Mouse (Mus musculus) spleen, adult 18-20 months (tissue): ENCODE measurements around the gene Erich6.
A peak's percentile ranks its signal among the peaks of the same experiment; 100 is the strongest.
"Not testable (repeated sequence)": the region's sequence is repeated elsewhere in the genome, so short reads cannot be mapped to it uniquely, and the experiment has no call there.

Experiments
- DNase-seq, 2 experiments: peaks; one replicate each; pipeline ENCODE4 v3.0.0; 2022; ENCODE audit warnings: mixed read lengths in 2 of 2

The Erich6 gene

DNA sequence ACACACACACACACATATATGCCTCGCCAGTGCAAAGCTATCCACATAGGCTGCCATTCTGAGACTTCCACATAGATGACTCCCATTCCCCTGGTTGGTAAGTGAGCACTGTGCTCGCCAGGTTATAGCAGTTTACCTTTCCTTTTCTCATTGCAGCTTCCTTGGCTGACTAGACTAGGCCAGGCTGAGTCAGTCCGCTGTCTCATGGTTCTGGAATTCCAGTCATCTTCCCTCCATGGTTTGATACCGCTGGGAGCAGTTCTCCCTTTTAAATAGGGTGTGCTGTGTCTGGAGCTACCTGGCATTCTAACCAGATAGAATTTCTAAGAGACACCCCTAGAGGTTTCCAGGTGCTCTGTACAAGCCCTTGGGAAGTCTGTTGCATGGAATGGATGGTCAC lies 9.2 kb upstream of the Erich6 start:
- no peak for DNase-seq

DNA sequence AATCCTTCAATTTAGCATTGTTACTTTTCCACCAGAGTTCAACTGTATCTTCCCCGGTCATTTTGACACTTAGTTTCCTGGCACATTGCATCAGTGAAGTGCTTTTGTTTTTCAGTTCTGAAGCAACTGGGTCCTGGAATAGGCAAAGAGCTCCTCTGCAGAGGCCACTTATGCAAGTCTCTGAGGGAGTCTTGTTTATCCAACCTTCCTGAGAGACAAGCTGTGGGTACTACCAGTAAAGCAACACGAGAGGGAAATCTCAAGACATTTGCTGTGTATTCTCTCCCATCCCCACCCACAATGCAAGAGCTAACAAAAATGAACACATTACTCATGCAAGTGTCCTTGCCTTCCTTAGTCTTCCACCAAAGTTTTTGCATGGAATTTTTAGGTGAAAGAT lies 5.3 kb downstream of the Erich6 start:
- DNase-seq = no peak

DNA sequence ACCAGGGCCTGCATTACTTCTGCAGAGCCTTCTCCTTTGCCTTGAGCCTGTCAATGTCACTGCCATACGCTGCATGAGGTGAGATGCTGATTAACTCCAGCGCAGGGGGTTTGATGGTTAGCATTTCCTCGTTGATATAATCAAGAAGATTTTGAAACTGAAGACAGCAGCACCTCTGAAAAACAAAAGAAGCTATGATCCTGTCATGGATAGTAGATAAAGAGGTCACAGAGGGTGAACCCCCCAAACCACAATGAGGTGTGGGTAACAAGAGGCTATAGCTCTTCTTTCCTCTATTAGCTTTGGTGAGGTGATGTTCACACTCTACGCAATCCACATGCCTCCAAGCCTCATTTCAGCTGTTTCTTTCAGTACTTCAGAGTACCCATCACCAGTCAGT lies 12.0 kb downstream of the Erich6 start:
- no peak for DNase-seq

DNA sequence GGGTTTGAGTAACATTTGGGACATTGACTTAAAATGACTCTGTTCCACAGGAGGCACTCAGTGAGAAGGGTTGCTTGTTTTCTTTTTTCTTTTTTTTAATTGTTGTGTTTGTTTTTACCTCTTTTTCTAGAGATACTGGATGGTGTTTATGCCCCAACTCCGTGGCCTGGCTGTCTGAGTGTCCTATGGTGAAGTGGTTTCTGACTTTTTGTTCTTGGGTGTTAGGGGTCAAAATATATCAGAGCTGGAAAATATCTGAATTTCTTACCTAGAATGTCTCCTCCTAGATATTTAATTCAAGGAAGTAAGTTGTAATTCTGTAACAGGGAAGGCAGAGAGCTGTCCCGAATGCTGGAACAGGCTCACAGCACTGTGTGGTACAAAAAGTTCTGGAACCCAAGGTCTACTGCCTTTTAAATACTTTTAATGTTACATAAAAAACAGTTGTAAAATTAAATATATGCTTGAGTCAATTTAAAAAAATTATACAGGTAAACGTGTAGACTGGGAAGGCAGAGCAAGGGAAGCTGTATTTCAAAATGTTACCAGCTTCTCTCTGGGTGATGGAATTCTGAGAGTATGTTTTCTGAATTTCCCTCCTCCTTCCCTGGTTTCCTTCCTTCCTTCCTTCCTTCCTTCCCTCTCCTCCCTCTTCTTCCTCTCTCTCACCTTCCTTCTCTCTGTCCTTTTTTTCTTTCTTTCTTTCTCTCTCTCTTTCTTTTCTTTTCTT lies 14.2 kb downstream of the Erich6 start:
- no peak for DNase-seq

DNA sequence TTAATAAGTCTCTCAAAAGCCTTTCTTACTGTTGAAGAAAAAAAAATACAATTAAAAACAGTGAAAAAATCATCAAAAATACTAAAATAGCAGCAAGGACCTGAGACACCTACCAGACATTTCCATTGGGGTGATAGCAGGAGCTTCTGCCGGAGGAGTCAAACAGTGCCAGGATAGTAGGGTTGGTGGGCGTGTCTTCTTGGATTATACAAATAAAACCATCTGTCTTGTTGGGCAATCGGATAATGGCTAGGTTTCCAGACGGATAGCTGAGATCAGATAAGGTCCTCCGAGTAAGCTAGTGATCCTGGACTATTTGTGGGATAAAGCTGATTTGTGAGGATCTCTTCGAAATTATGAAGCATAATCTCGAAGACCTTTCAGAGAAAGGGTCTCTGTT lies 15.9 kb downstream of the Erich6 start:
- no peak for DNase-seq

DNA sequence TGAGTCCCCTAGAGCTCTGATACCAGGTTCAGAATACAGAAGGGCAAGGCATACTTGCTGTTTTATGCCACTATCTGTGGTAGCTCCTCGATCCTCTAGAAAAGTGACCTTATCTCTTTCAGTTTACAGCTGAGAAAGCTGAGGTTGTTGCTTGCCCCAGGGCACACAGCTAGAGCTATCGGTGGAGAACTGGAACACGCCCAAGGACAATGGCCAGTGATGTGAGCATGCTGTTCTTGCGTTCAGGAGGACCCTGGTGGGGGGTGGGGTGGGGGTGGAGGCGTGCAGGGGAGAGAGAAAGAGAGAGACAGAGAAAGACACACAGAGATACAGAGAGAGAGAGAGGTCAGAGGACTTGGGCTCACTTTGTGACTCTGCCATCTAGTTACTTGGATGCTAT lies 27.0 kb downstream of the Erich6 start:
- no peak for DNase-seq

DNA sequence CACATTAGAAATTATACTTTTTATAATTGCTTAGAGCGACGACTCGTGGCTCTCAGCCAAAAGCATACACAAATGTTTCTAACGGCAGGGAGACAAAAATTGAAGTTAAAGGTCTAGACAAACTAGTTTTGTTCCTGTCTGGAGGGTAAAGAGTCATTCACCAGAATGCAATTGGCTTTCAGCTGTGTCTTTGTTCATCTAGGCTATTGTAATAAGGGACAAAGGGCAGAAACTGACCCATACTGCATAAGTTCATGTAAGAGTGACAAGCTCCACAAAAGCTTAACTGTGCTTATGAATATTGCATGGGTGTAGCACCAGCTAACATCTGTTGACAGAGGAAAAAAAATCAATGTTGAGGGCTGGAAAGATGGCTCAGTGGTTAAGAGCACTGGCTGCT lies 28.5 kb downstream of the Erich6 start:
- DNase-seq = no peak

DNA sequence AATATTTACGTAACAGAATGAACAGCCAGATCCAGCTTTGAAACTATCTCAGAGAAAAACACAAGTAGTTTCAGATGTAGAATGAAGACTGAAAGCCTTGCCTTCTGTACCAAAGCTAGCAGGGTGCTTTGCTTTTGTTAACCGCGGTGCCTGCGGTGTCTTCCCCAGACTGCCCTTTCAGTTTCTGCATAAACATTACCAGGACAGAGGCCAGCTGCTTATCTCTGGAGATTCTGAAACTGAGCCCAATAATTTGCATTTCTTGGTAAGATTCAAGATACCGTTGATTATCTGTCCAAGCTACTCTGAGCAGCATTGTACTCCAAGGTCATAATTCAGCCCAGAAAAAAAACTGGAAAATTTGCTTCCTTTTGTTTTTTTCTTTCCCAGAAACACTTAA lies 43.4 kb downstream of the Erich6 start:
- no peak for DNase-seq

DNA sequence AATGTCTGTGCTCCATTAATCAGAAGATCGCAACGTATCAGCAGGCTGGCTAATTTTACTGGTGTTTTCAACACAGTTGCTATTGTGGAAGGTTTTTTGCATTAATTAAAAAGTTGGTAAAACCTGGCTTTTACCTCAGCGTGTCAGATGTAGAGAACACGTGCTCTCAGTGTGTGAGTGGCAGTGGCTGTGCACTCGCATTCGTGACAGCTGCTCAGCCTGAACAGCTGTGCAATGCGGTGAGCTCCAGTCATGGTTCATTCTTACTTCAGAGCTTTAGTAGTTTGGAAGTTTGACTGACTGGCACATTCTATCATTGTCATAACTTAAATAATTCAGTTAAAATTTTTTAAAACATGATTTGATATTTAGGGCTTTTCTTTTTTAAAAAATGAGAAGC lies 44.3 kb downstream of the Erich6 start:
- DNase-seq = not testable (repeated sequence)

DNA sequence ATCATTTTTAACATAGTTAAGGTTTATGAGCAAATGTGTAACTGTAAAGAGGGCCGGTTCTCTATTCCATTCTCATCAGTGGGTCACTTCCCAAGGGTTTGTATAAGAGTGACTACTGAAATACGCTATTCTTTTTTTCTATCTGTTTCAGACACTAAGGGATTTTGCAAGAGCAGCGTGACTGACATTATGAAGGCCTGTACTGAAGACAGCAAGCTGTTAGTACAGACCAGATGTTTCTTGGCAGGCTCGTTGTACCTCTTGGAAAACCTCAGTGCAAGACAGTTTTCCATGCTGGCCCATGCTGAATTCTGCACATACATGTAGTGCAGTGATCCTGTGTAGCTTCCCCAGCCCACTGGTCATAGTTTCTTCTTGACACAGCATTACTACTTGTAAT lies 46.5 kb downstream of the Erich6 start:
- DNase-seq = not testable (repeated sequence)

DNA sequence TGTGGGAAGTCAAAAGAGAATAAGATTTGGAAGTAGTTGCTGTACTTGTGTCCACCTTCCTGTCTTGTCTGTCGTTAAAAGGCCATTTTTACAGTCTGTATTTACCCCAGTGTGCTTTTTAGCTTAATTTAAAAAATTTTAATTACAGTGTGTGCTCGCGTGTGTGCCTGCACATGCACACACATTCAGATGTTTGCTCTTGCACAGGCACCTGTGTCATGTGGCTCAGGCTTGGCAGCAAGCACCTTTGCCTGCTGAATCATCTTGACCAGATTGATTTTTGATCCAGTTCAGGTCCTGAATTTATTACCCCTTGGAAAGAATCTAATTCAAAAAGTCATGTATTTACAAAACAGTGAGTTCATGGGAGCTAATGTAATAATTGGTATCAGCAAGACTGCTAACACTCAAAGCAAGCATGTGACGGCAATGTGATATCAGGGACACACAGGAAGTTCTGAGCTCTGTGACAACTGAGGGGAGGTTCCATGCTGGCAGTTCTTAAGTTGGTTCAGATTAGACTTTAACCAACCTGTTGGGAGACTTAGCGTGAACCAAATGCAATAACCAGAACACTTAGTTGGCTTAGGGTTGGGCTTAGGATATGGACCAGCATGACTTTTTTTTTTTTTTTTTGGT lies 54.1 kb downstream of the Erich6 start:
- DNase-seq = no peak

DNA sequence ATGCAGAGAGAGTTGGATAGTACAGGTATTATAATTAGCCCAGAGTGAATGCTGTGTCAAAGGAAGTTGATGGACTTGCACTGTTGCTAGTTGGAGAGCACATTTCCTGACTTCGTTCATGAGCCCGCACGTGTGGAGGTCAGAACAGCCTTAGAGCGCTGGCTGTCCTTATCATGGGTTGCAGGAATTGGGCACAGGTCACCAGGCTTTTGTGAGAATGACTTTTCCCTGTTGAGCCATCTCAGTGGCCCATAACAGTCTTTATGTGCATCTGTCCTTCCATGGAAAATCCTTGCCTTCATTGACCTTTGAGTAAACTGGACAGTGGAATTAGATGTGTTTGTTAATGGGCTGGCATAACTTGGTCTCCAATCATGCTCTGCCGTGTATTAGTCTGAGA lies 54.7 kb downstream of the Erich6 start:
- no peak for DNase-seq

DNA sequence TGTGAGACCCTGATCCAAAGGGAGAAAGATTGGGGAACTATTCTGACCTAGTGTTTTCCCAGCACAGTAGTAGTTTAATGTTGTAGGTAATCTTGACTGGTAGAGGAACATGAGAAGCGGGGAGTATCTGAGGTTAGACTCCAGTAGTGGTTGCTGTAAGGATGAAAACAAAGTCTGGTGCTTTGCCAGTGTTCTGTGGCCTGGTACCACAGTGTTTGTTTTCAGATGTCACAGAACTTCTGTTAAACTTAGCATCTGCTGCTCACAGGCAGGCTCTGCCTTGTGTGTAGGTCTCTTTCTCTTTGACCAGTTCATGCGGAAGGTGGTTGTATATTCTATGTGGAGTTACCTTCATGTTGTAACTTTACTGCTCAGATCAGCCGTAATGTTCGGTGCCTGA lies 55.5 kb downstream of the Erich6 start:
- DNase-seq = no peak

DNA sequence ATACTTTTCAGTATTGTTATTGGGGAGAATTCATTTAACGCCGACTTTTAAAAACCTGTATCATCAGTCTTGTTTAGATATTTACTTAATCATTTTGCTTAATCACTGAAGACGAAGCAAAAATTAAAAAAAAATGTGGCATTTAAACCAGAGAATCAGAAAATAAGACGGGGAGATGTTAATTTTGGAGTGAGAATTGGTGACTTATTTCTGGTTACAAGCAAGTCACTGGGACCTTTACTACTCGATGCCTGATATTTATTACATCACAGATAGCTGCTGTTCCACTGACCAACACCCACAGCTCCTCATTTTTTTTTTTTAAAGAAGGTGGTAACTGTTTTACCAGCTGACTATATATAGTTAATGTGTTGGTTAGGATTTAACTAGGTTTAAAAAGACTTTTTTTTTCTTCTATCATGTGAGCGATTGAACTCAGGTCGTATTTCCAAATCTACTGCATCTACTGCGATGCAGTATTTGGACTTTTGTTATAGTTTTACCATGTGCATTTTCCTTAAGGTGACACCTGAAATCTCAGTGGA lies 59.4 kb downstream of the Erich6 start:
- no peak for DNase-seq

DNA sequence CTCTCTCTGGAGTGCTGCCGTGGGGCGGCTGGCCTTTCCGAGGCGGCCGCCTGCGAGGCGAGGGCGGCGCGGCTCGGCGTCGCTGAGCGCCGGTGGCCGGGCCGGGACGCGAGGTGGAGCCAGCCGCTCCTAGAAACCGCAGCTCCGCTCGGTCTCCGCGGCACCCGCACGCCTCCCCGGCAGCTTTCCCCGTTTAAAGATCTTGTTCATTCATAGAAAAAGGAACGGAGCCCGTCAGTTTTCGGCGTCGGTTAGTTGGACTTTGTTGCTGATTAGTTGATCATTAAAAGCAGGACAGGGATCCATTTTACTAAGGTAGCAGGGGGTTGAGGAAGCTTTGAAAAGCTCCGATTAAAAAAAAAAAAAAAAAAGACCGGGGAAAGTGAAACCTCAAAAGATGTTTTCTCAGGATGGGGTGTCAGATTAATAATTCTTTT lies 59.9 kb downstream of the Erich6 start:
- peak in 1 of 2 experiments; percentile 64 for DNase-seq

DNA sequence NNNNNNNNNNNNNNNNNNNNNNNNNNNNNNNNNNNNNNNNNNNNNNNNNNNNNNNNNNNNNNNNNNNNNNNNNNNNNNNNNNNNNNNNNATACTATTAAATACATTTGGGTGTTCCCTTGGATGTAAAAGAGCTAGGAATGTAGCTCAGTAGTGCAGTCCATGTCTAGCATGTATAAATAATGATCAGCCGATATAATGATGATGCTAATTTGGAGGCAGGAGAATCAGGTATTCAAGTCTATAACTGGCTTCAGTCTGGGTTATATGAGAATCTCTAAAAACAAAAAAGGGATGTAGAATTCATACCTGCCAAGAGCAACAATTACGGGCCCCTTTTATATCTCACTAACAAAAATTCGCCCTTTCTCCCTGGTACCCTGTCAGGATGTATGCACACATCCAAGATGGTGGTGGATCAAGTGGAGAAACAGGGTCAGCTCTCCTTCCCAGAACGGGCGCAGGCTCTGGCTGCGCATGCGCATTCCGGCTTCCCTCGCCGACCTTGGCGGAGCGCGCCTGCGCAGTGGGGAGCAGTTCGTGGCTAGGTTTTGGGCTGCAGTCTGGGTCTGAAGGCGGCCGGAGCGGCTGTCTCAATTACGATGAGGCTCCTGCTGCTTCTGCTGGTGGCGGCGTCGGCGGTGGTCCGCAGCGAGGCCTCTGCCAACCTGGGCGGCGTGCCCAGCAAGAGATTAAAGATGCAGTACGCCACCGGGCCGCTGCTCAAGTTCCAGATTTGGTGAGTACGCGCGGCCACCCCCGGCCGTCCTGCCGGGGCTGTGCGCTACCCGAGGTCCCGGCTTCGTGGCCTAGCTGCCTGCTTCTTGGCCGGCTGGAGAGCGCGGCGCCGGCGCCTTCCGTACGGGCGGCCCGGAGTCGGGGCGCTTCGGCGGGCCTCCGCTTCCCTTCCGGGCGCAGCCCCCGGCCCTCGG lies 60.6 kb downstream of the Erich6 start, which contains the start of gene Selenot:
Gene Selenot, plus strand, starts transcription at position 500 of the 930 bp plus-strand sequence.
- DNase-seq = peak; percentile 93 to 96

DNA sequence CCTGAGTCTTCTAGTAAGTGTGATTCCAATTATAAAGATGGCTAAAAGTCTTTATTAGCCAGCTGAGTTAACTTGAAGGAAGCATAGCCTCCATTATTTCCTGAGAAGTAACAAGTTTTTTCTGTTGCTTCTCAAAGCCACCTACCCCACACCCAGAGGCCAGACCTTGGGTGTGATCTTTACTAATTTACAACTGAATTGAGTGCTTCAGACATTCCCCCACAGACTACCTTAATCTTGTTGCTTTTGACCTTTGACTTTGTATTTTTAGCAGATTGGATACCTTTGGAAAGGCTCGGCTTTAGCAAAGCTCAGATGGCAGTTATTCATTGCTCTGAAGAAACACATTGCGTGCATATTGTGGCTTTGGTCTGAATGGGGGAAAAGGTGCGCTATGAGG lies 66.2 kb downstream of the Erich6 start:
- no peak for DNase-seq
